Mouse (Mus musculus) 3134 (cell line): ENCODE data around the gene Dync1li2.
A peak's percentile ranks its signal among the peaks of the same experiment; 100 is the strongest.

Experiments used
- DNase-seq: peaks from one replicate; pipeline ENCODE4 v3.0.0-alpha.2; 2011; ENCODE audit warnings: low spot score; ENCODE audit not compliant: insufficient read length; ENCODE audit errors: extremely low read depth

The Dync1li2 gene

DNA sequence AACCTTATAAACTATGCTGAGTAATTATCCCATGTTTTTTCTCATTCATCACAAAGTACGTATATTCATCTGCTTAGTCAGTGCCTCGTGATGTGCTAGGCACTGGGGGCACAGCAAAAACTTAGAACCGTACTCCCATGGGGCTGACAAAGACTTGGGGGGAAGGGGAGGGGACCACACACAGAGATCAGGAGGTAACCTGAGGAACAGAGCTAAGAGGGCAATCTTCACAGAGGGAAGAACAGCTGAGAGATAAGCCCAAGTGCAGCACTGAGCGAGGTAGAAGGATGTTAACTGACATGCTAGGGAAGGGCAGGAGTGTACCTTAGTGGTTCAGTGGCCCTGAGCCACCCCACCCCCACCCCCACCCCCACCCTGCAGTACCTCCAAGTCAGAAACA, 56.2 kb downstream of the Dync1li2 start:
- DNase-seq = no peak

DNA sequence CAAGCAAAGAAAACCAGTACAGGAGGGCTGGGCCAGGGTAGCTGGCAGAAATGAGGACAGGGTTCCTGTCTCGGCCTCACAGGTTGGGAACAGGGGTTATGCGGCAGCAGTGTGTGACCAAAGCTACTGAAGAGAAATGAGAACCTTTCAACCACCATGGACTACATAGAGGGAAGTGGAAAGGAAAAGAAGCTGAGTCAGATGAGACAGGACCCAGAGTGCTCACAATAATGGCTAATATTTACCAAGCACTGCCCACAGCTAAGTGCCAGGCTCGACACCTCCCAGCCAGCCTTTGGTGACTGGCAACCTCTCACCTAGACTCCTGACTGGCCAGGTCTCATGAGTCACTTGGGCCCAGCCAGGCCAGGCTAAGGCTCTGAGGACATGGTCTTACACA, 58.9 kb downstream of the Dync1li2 start:
- peak; percentile 38 for DNase-seq

DNA sequence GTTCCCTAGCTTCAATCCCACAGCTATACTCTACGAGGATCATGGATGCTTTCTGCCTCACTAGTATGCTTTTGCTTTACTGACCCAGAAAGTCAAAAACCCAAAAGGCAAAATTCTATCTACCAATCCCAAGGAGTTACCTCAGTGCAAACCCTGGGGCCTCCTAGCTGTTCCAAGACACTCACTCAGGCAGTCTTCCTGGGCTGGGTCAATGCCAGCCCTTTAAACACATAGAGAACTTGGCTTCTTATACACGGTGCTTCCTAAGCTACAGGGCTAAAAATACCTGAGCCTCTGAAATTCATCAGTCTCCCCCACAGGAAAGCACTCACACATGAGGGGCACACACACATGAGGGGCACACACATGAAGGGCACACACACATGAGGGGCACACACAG, 59.6 kb downstream of the Dync1li2 start:
- DNase-seq = no peak

DNA sequence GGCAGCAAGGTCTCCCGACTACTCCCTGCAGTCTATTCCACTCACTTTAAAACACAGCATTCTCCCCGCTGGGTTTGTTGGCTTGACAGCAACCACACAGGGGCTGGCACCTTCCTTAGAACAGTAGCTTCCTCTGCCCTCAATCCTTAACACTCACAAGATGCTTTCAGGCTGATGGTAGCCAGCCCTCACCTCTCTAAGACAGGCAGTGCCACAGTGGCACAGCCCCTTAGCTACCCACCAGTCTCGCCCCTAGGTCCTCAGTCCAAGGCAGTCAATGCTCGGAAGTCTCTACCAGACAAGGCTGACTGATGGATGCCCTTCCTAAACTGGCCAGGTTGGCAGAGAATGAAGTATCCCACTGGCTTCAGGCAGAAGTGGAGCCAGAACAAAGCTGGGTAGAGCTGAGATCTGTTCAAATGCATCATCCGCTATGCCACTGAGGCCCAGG, 61.9 kb downstream of the Dync1li2 start:
- no peak for DNase-seq

DNA sequence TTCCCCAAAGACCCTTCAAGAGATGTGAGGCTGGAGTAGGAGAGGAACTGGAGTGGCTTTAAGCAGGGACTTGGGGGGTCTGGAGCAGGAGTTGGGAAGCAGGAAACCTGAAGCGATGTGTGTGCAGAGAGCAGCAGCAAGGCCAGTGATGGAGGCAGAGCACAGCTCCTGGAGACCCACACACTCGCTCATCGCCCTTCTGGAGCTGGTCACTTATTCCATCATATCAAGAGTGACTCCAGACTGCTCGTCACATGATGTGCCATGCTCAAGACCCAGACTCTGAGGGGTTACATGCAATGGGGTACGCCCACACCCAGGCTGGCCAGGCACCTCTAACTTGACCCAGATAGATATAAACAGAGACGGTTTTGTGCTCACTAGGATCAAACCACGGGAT, 62.6 kb downstream of the Dync1li2 start:
- no peak for DNase-seq

DNA sequence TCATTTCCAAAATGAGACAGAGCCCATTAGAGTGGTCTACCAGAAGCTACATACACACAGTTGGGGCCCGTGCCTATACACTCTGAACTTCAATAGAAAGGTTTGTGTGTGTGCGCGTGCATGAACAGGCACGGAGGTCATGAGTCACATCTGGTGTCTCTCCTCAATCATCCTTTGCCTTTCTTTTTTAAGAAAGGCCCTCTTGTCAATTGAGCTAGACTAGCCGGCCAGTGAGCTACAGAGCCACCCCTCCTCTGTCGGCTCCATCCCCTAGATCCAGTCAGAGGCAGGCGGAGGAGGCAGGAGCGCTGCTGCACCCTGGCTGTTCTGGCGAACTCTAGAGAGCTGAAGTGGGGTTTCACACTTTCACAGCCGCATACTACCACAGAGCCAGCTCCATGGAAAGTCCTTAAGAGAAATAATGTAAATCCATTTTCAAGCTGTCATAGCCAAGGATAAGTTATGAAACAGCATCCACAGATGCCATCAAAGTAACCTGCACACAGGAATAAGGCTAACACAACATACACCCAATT, 63.5 kb downstream of the Dync1li2 start:
- DNase-seq = no peak

DNA sequence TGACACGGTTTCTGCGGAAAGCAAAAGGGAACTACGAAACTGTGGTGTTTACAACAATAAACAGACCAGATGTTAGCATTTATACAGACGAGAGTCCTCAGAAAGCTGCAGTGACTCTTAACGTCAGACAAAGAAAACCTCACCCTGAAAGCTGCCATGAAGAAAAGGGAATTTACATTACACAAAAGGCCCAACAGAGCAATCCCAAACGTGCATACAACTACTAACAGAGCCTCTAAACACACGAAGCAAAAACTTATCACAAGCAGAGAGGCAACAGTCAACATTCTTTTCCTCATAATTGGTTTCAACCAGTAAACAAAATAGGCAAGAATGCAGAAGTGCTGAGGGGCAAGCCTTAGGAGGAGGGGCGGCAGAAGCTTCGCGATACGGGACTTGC, 66.2 kb downstream of the Dync1li2 start:
- DNase-seq = no peak

DNA sequence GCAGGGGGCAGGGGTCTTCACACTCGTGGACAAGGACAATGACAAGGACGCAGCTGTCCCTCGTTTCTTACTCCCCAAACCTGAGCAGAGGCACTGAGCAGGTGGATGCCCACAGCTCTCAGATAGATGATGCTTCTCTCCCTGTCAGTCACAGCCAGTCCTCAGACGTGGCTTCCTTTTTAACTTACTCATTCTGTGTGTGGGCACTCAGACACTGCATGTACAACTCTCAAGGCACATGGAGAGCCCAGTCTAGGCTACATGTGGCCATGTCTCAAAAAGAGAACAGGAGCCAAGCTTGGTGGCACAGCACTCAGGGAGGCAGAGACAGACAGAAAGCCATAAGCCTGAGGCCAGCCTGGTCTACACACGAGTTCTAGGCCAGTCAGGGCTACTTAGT, 66.9 kb downstream of the Dync1li2 start:
- no peak for DNase-seq

DNA sequence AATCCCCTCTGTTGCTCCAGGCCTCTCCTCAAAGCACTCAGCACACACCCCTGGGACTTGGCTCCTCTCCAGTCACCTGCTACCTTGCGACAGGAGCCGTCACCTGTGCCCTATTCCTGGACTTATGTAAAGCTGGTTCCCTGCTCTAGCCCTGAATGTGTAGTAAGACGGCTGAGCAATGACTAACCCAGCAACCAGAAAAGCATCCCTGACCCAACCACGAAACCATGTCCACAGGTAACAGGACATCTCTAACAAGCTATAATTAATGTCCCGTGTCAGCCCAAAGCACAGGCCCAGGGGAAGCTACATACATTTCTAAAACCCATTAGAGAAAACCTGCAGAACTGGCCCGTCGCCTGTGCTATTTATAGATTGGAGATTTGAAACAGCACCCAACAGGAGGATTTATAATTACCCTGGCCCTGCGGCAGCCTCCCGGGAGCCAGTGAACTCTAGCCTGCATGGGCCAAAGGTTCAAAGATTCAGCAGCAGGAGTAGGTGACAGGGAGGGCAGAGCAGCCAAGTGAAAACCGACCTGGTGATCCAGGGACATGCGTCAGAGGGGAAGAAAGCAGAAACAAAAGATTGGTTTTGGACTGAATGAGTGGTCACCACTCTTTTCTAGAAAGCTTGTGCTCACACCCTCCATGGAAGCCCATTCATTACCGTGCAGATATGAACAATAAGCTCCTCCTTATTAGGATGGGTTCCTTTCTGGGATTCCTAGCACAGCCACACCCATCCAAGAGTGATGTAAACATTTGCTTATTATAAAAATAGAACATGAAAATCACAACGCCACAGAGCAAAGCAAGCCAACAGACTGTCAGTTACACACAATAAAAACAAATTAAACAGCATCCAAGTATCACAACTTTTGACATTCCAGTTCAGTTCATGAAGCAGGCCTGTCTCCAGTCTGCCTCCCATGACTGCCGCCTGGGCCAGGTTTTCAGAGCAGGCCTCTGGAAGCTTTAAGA, 67.7 kb downstream of the Dync1li2 start:
- DNase-seq = no peak

DNA sequence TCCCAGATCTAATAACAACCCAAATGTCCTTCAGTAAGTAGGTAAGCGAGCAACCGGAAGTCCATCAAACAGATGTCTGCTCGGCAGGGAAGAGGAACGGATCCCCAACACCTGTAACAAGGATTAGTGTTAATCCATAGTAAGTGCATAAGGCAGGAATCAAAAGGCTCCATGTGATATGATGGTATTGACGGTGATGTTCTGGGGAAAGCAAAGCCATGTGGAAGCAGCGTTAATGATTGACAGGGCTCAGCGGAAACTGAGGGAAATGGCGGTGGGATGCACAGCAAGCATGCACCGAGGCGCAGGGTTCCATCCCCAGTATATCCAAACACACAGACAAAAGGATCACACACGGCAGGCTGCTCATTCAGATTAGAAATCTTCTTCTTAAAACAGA, 68.6 kb downstream of the Dync1li2 start:
- no peak for DNase-seq

DNA sequence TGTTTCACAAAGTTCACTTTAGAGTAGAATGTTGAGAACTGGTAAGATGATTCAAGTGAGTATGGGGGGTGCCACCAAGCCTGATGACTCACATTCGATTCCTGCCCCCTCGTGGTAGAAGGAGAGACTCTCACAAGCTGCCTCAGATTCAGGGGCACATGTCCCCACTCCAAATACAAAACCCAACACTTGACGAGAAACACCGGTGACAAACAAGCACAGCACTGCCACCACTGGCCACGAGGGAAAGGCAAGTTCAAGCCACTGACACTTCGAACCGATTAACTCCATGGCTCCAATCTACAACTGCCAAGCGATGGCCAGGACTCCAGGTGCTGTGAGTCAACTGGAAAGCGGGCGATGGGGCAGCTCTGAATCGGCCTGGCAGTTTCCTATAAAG, 69.1 kb downstream of the Dync1li2 start:
- no peak for DNase-seq

DNA sequence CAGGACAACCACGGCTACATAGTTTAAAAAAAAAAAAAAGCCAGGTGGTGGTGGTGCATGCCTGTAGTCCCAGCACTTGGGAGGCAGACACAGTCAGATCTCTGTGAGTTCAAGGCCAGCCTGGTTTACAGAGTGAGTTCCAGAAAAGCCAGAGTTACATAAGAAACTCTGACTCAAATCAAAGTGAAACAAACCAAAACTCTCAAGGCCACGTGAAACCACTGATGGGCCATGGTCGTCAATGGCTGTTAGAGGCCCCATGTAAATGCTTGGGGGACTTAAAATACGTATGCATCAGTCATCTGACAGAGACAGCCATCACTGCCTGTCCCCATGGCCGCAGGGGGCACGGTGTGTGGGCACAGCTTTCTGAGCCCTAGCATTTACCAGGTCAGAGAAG, 71.7 kb downstream of the Dync1li2 start:
- DNase-seq = no peak

DNA sequence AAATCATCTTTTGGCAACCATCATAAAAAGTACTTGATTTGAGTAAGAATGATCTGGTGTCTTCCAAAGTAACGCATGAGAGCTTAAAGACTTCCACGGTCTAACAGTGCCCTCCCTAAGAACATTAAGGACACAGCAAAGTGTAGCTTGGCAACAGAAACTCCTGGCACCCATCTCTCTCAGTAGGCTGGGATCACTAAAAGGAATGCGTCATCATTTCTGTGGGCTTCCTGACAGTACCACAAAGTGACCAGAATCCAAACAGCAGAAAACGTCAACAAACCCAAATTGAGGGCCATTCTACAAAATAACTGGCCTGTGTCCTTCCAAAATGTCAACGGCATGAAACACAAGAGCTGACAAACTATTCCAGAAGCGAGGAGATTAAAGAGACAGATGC, 72.8 kb downstream of the Dync1li2 start:
- DNase-seq = peak; percentile 56

DNA sequence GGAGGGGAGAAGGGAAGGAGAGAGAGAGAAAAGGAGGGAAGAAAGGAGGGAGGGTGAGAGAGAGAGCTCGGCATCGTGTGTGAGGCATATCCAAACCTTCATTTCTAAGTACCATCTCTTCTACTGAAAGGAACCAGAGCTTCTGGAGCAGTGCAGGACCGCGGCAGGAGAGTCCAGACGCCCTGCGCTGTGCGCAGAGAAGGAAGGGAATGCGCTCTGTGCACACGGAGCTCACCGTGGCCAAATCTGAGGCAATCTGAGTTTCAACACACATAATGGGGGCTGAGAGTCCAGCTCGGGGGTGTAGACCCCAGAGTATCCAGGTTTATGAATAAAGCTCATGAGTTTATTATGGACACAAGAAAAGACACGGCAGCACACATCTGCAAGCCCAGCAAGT, 73.3 kb downstream of the Dync1li2 start:
- no peak for DNase-seq
